Mouse (Mus musculus) heart, embryonic 14.5 days (tissue): ENCODE measurements at regions not wholly inside any gene's neighbourhood (a gene's known extent, or its start where the extent isn't known, plus 50 kb on each side); places are given as distances from the start of the nearest gene placed in this dataset.

Source experiments
- ATAC-seq: fragments of 200-750 bp; cut with Nextera tagmentation; 2 replicates; pipeline ENCODE4 v1.8.0; 2017; ENCODE audit warnings: low read depth, moderate TSS enrichment; ENCODE audit not compliant: insufficient number of reproducible peaks, insufficient read depth, low FRiP score
- H3K27ac ChIP-seq, 2 experiments: fragments of 200-500 bp in 1 of 2; fragments of 300-500 bp in 1 of 2; sonication (generic) in 1 of 2; replicated peaks in 1 of 2; 2 replicates each; pipeline ENCODE4 v1.5.1; 2012 to 2014; ENCODE audit warnings: low read depth in 2 of 2, low read length in 2 of 2, control low read depth in 1 of 2, mild to moderate bottlenecking in 1 of 2, mixed read lengths in 1 of 2; ENCODE audit not compliant: control insufficient read depth in 1 of 2, insufficient read depth in 1 of 2
- H3K27me3 ChIP-seq: fragments of 300-500 bp; sonication (generic); 2 replicates; pipeline ENCODE4 v1.6.1; 2014; ENCODE audit warnings: mild to moderate bottlenecking, low read length, control low read depth; ENCODE audit not compliant: control insufficient read depth, insufficient read depth
- H3K36me3 ChIP-seq: fragments of 300-500 bp; sonication (generic); 2 replicates; pipeline ENCODE4 v1.6.1; 2014; ENCODE audit warnings: mild to moderate bottlenecking, control low read depth, low read length, mixed read lengths; ENCODE audit not compliant: control insufficient read depth, insufficient read depth
- H3K4me1 ChIP-seq, 2 experiments: fragments of 200-500 bp in 1 of 2; fragments of 300-500 bp in 1 of 2; sonication (generic) in 1 of 2; 2 replicates each; pipeline ENCODE4 v1.6.1; 2012 to 2014; ENCODE audit warnings: low read length in 2 of 2, control low read depth in 1 of 2, mixed read lengths in 1 of 2; ENCODE audit not compliant: control insufficient read depth in 2 of 2, insufficient read depth in 2 of 2
- H3K4me2 ChIP-seq: fragments of 300-500 bp; sonication (generic); 2 replicates; pipeline ENCODE4 v1.6.1; 2014; ENCODE audit warnings: mild to moderate bottlenecking, low read length
- H3K4me3 ChIP-seq, 2 experiments: fragments of 200-500 bp in 1 of 2; fragments of 300-500 bp in 1 of 2; sonication (generic) in 1 of 2; 2 replicates each; pipeline ENCODE4 v1.5.1; 2012 to 2014; ENCODE audit warnings: low read length in 2 of 2, mild to moderate bottlenecking in 2 of 2, control low read depth in 1 of 2, low read depth in 1 of 2, moderate library complexity in 1 of 2; ENCODE audit not compliant: control insufficient read depth in 1 of 2, insufficient read depth in 1 of 2
- H3K9ac ChIP-seq: fragments of 300-500 bp; sonication (generic); 2 replicates; pipeline ENCODE4 v1.6.1; 2014; ENCODE audit warnings: mild to moderate bottlenecking, low read length
- H3K9me3 ChIP-seq: fragments of 300-500 bp; sonication (generic); 2 replicates; pipeline ENCODE4 v1.6.1; 2016; ENCODE audit warnings: low read length, control low read depth; ENCODE audit not compliant: control insufficient read depth
- WGBS: fragments of 180-500 bp; shearing (Covaris S2); extraction: QIAGEN DNeasy Blood & Tissue Kit; methylation state at CpG from one replicate; pipeline ENCODE4 v1.1.7; 2014; 5-methylcytosine and 5-hydroxymethylcytosine counted together

- Histone ChIP-seq H3K36me3 (no peaks in the 10 kb centered on the region), H3K9ac (no peak overlapping the region), H3K4me2 (peak overlapping the region; percentile 62), H3K27me3 (no peaks in the 10 kb centered on the region), H3K27ac (no peak overlapping the region), H3K4me1 (peaks cover 3 to 5% of the 10 kb centered on the region in 2 experiments; a peak in 1 of 4 replicates), H3K9me3 (no peaks in the 10 kb centered on the region), H3K4me3 (peak overlapping the region; percentile 20 to 42; a peak in 3 of 4 replicates)
- 12% methylated on average over 17 of the region's 17 CpGs for WGBS
- no peak for ATAC-seq
These were observed 125.9 kb upstream of the Gm34302 start for GRCm38 (mm10) chr3:63609454-63610112.

GRCm38 (mm10) chr3:63582717-63583696 lies 99.3 kb upstream of the Gm34302 start:
- Histone ChIP-seq H3K4me2 (no peak overlapping the region), H3K9me3 (no peaks in the 10 kb centered on the region), H3K9ac (no peak overlapping the region), H3K27me3 (no peaks in the 10 kb centered on the region), H3K4me3 (no peak overlapping the region), H3K27ac (no peak overlapping the region), H3K36me3 (no peaks in the 10 kb centered on the region), H3K4me1 (no peaks in the 10 kb centered on the region)
- ATAC-seq, result no peak
- WGBS, result 84% methylated on average over 15 of the region's 15 CpGs

- H3K27me3 ChIP-seq, result no peaks in the 10 kb centered on the region
- no peak for ATAC-seq
- no peak overlapping the region for H3K27ac ChIP-seq
- H3K4me1 ChIP-seq, result no peaks in the 10 kb centered on the region
- 60% methylated on average over 6 of the region's 6 CpGs for WGBS
- no peaks in the 10 kb centered on the region for H3K9me3 ChIP-seq
- no peak overlapping the region for H3K9ac ChIP-seq
- no peaks in the 10 kb centered on the region for H3K36me3 ChIP-seq
- no peak overlapping the region for H3K4me3 ChIP-seq
- H3K4me2 ChIP-seq, result no peak overlapping the region
These were observed 98.5 kb upstream of the Gm34302 start for GRCm38 (mm10) chr3:63582180-63582579.

- Histone ChIP-seq H3K27ac (no peak overlapping the region), H3K36me3 (no peaks in the 10 kb centered on the region), H3K4me1 (no peaks in the 10 kb centered on the region), H3K4me2 (no peak overlapping the region), H3K9me3 (no peaks in the 10 kb centered on the region), H3K4me3 (no peak overlapping the region), H3K27me3 (no peaks in the 10 kb centered on the region), H3K9ac (no peak overlapping the region)
- 48% methylated on average over 7 of the region's 7 CpGs for WGBS
- no peak for ATAC-seq
These were observed 87.1 kb upstream of the Gm34302 start for GRCm38 (mm10) chr3:63570607-63571353.

GRCm38 (mm10) chr3:63570082-63570481 lies 86.4 kb upstream of the Gm34302 start:
- no peak overlapping the region for H3K27ac ChIP-seq
- ATAC-seq, result no peak
- no peaks in the 10 kb centered on the region for H3K9me3 ChIP-seq
- H3K27me3 ChIP-seq, result no peaks in the 10 kb centered on the region
- no peaks in the 10 kb centered on the region for H3K4me1 ChIP-seq
- H3K4me3 ChIP-seq, result no peak overlapping the region
- 73% methylated on average over 1 of the region's 1 CpGs for WGBS
- H3K36me3 ChIP-seq, result no peaks in the 10 kb centered on the region
- no peak overlapping the region for H3K9ac ChIP-seq
- H3K4me2 ChIP-seq, result no peak overlapping the region

GRCm38 (mm10) chr3:63569004-63569596 lies 85.4 kb upstream of the Gm34302 start:
- 73% methylated on average over 7 of the region's 7 CpGs for WGBS
- Histone ChIP-seq H3K9me3 (no peaks in the 10 kb centered on the region), H3K36me3 (no peaks in the 10 kb centered on the region), H3K4me3 (no peak overlapping the region), H3K9ac (no peak overlapping the region), H3K27me3 (no peaks in the 10 kb centered on the region), H3K4me1 (no peaks in the 10 kb centered on the region), H3K27ac (no peak overlapping the region), H3K4me2 (no peak overlapping the region)
- ATAC-seq, result no peak

GRCm38 (mm10) chr3:63567726-63568125 lies 84.0 kb upstream of the Gm34302 start:
- no peak overlapping the region for H3K4me2 ChIP-seq
- H3K27ac ChIP-seq, result no peak overlapping the region
- no peak for ATAC-seq
- H3K9me3 ChIP-seq, result no peaks in the 10 kb centered on the region
- H3K4me1 ChIP-seq, result no peaks in the 10 kb centered on the region
- no peak overlapping the region for H3K9ac ChIP-seq
- H3K36me3 ChIP-seq, result no peaks in the 10 kb centered on the region
- H3K27me3 ChIP-seq, result no peaks in the 10 kb centered on the region
- WGBS, result 78% methylated on average over 3 of the region's 3 CpGs
- no peak overlapping the region for H3K4me3 ChIP-seq
